Mouse (Mus musculus) mesoderm, embryonic 11.5 days (tissue): ENCODE results near the gene Sphk2.

Source experiments
- DNase-seq: peaks from one replicate; pipeline ENCODE4 v3.0.0-alpha.2; 2012; ENCODE audit warnings: low read depth, low spot score

The Sphk2 gene

GRCm38 (mm10) chr7:45723781-45724180, 6.0 kb upstream of the Sphk2 start:
- DNase-seq = no peak

GRCm38 (mm10) chr7:45723301-45723700, 5.5 kb upstream of the Sphk2 start:
- DNase-seq = no peak

DNA sequence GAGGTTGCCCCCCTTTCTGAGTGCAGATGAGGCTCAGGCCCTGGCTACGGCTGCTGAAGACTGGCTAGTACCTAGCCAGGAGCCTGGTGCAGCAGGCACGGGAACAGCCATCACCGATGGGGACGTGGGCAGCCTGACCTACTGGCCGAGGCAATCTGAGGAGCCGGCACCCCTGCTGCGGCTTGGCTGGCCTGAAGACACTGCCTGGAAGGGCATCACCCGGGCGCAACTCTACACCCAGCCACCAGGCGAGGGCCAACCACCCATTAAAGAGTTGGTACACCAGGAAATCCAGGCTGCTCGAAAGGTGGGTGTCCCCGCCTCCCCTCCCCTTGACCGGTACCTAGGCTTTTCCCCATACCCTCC, 4.5 kb upstream of the Sphk2 start:
- DNase-seq = no peak

DNA sequence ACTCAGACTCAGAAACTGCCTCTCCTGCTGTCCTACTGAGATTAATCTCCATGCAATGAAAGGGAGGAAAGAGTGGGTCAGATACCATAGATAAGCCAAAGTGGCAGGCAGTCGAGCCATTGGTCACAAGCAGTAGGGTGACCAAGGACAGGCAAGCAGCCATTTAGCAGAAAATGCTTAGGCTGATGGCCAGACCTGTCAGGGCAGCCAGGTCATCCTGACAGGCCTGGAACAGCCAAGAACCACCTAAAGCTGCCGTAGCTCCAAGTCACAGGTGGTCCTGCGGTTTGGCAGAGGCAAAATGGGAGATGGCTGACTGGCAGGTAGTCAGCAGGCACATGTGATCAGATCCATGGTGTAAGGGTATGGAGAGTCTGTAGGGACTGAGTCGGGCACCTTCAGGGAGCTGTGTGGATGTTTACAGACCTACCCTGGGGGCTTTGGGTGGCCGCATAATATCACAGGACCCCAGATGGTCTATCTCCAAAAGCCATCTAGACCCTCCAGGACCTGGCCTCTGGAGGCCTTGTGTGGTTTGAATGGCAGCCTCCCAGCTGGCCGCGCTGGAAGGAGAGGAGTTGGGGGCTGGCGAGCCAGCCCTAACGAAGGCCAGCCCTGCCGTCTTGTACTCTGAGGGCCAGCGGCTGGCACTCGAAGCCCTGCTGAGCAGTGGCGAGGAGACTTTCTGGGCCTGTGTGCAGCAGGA, 4.0 kb upstream of the Sphk2 start:
- DNase-seq = no peak

- no peak for DNase-seq
These were observed 3.4 kb upstream of the Sphk2 start for GRCm38 (mm10) chr7:45721234-45721571.

DNA sequence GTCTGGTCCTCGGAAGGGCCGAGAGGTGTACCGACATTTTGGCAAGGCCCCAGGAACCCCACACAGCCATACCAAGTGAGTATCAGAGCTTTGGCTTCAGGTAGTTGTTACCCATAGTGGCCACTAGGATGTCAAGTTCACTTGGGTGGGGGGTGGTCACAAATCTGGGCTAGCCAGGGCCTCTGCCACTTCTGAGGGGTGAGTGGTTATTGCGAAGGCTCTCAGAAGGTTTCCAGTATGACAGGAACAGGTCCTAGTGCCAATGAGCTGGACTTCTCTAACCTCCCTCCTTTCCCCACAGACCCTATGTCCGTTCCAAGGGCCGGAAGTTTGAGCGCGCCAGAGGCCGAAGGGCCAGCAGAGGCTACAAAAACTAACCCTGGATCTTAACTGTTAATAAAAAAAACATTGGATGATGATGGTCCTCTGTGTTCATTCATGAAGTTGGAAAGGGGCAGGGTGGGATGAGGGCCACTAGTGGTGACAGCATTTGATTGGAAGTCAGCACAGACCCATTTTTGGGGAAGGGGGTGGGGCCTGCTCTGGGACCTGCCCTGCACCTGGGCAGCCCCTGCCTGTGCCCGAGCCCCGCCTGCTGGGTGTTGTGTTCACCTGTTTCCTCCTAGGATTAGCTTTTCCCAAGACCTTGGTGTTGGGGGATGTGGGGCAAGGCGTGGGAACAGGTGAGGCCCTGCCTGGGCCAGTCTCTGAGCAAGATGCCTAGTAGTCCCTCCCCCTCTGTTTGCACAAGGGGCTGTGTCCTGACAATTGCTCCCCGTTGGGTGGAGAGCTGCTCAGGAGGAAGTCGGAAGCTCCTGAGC, 2.8 kb upstream of the Sphk2 start, which contains the start of gene Fam83e:
Fam83e (plus strand) TSS at position 800 of the 821 bp plus-strand sequence.
- no peak for DNase-seq

DNA sequence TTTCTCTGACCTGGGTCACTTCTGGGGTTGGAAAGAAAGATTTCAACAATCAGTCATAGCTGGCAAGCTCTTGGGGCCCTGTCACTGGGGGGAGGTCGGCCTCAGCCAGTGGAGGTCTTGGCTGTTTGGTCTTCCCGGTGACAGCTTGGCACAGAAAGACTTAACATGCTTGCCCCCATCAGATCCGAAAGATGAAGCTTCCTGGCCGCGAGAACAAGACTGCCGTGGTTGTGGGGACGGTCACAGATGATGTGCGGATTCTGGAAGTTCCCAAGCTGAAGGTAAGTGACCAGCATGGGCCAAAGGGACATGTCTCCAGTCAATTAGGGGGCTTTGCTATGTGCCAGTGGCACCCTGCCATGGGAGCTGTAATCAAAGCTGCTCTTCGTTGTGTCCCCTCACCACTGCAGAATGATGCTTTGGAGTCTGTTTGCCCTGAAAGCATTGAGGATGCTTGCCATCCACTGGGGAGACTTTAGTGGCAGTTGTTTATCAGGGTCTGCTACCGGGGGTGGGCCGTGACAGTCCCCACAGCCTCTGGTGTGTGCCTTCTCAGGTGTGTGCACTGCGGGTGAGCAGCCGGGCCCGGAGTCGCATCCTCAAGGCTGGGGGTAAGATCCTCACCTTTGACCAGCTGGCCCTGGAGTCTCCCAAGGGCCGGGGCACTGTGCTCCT, 2.1 kb upstream of the Sphk2 start:
- DNase-seq = no peak

- no peak for DNase-seq
These were observed 1.4 kb upstream of the Sphk2 start for GRCm38 (mm10) chr7:45719180-45719579.

DNA sequence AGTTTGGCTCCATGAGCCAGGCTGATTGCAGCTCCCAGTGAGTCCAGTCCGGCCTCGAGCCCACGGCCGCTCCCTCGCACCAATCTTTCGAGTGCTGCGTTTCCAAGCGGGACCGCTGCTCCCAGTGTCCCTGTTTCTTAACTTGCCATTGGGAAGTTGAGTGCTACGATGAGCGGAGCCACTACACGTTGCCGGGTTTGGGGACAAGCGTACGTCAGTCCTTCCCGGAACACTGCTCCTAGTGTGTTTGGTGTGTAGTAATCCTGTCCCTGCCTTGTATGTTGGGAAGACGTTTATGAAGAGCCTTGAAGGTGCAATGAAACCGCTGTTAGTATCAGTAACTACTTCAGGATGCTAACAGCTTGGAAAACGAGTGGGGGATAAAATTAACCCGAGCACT, 529 bp upstream of the Sphk2 start:
- DNase-seq = no peak

DNA sequence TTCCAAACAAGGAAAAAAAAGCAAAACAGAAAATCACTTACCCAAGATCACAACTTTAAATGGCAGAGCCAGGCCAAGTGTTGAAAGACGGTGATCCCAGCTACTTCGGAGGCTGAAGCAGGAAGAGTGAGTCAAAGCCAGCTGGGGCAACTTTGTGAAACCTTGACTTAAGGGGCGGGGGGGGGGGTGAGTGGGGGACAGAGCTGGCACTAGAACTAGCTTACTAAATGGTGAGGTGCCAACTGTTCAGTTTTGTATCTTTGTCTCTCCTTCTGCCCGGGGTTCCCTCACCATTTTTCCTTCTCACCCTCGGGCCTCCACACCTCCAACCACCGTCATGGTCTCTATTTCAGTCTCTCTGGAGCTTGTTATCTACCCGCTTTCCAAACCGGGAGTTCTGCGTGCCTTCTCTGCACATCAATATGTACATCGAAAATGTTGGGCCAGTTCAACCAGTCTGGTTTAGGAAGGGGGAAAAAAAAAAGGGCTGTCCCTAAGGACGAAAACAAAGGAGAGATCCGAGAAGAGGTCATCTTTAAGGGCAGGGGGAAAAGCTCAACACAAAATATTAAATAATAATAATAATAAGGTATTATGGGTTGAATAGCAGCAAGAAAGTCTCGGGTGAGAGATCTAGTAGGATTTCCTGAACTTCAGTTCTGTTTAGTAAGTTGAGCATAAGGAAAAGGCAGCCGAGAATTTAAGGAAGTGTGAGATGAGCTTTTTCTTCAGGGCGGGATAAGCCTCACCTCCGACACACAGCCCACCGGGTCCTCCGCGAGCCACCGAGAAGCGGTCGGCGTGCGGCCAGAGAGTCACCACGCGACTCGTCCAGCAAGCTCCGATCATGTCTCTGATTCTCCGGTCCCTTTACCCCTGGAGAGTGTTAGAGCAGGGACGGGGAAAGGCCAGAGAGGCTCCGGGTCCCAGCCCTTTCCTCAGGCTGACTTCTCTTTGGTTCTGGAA, 567 bp downstream of the Sphk2 start:
- no peak for DNase-seq

DNA sequence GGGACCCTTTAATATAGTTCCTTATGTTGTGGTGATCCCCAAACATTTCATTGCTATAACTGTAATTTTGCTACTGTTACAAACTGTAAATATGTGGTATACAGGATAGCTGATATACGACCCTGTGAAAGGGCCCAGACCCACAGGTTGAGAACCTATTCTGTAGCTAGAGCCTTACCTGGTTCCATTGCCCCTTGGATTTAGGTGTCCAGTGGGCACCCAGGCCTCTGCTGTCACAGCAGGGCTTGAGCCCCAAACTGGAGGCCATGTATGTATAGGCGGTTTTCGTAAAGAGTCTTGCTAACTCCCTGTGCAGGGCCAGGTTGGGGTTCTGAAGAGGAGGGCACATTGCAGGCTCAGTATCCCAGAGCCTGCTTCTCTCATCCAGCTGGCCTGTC, 1.3 kb downstream of the Sphk2 start:
- no peak for DNase-seq

- DNase-seq = no peak
These were observed 1.9 kb downstream of the Sphk2 start for GRCm38 (mm10) chr7:45715741-45716459.

DNA sequence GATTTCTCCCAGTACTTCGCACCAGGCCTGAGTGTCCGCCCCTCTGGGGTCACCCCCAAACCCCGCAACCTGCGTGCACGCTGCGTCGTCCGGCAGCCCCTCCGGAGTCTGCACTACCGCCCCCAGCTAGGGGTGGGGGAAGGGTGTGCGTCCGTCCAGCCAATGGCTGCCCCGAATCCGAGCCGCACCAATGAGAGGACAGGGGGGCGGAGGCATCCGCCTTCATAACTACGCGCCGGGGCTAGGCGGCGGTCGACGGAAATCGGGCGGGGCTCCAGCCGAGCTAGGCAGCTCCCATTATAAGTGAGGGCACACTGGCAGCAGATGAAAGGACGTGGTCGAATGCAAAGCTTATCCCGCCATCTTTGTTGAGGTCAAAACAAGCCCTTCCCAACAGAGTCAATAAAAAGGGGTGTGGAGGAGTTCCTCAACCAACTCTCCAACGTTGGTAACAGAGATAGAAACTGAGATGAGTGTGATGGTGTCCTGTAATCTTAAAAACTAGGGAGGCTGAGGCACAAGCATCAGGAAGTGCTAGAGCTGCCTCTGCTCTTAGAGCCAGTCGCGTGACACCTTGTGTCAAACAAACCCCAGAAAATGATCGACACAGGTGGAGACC, 2.6 kb downstream of the Sphk2 start, which contains the start of gene Rpl18:
Rpl18 (plus strand) TSS at position 368 of the 619 bp plus-strand sequence.
- peak; percentile 96 for DNase-seq

DNA sequence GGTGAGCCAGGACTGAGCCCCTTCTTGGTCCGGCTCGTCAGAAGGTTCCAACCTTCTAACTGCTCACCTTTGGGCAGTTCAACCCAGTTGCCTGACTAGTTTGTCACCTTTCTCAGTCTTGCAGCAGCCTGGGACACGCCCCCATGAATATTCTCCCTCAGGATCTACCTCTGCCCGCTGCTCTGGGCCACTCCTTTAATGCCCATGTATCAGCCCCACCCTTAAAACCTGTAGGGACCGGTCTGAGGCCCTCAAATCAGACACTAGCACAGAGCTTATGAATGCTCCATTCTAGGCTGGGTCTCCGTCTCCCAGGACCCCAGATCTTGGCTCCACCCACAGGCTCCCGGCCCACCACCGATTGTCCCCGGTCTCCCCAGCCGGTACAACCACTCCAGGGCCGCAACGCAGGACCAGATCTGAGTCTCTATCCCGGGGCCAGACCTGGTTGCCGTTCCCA, 3.1 kb downstream of the Sphk2 start:
- no peak for DNase-seq

DNA sequence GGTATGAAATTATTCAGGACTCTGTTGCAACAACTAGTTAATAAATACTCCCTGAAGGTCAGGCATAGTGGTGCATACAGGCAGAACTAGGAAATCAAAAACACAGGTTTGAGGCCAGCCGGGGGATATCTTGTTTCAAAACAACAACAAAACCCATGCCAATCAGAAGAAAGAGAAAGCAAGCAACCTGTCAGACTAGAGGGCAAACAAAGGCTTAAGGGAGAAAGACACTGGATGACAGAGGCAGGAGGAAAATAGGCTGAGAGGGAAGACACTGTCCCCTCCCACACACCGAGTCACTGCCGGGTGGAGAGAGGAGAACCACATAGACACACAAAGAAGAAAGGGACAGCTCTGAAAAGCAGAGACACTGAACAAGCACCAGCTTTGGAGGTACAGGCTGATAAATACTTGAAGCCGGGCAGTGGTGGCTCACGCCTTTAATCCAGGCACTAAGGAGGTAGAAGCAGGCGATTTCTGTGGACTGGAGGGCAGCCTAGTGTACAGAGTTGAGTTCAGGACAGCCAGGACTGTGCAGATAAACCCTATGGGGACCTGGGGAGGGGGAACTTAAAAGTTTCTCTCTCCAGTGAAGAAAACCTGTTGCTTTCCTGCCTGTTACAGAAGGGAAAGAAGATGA, 3.8 kb downstream of the Sphk2 start:
- no peak for DNase-seq

DNA sequence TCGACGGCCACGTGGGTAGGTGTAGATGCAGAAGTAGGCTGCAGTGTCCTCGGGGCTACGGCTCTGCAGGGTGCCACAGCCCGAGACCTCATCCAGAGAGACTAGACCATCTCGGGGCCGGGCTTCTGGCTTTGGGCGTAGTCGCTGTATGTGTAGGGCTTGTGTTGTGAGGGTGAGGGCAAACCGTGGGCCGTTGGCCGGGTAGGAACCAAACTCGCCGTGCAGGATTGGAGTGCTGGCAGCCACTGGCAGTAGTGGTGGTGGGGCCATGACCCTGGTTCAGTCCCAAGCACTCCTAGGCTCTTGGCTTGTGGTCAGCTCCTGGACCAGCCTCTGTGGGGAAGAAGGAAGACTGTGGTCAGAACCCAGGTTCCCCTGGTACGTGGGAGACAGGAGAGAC, 4.4 kb downstream of the Sphk2 start:
- no peak for DNase-seq

GRCm38 (mm10) chr7:45712022-45712757, 5.6 kb downstream of the Sphk2 start:
- DNase-seq = no peak

GRCm38 (mm10) chr7:45711316-45712021, 6.3 kb downstream of the Sphk2 start:
- DNase-seq = no peak
